8 mouse cellular contexts compared by ENCODE assay signal in the genomic region with DNA sequence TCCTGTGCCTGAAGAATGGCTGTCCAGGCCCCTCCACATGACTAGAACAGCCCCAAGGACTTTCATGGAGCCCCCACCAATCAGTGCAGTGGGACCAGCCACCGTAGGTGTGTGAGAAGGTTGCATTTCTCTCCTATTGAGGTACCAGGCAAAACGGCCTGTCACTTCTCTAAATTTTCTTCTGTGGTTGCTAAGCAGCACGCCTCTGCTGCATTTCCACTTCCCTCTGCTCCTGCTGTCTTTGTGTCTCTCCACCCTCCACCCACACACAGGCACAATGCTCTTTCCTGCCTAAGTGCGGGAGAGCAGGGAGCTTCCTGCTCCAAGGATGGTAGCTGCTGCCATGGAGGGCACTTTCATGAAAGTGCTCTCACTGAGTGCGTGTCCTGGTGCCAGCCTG. TPM values are rescaled to one million over a fixed set of nuclear protein-coding genes. Genes with fewer than 3 reads are reported as not detected.
DNase-seq lines count a peak whose midpoint lies in the region; ATAC-seq and TF ChIP-seq lines count a peak whose summit lies in the region.

No protein-coding gene starts in this region.

- no peak overlapping the region for H3K9ac ChIP-seq in hindbrain, postnatal 0 days (replicated peaks; ENCODE audit: low read length)

- no peaks in the 10 kb centered on the region for H3K36me3 ChIP-seq in hindbrain, postnatal 0 days (ENCODE audit: insufficient read depth, low read length)

- no peak overlapping the region for H3K4me3 ChIP-seq in brown adipose tissue, adult 24 weeks (ENCODE audit: insufficient read depth, low read depth, low read length)
- no peak overlapping the region for H3K4me3 ChIP-seq in hindbrain, postnatal 0 days (ENCODE audit: low read length)

- H3K9me3 ChIP-seq in hindbrain, postnatal 0 days (ENCODE audit: low read length): no peaks in the 10 kb centered on the region

- H3K27me3 ChIP-seq in hindbrain, postnatal 0 days (ENCODE audit: insufficient read depth, low read length): no peaks in the 10 kb centered on the region

- no peak overlapping the region for H3K4me2 ChIP-seq in hindbrain, postnatal 0 days (ENCODE audit: low read depth, low read length)

- ATAC-seq in hindbrain, postnatal 0 days: peak; percentile 53
- ATAC-seq in cerebellum, adult (ENCODE audit: insufficient number of reproducible peaks, low FRiP score, low TSS enrichment): no peak

- no peak for TF ChIP-seq CTCF in hindbrain, postnatal 0 days (IDR thresholded peaks at IDR 0.05; ENCODE audit: low read depth)

- WGBS in hindbrain, postnatal 0 days: 14% methylated on average over 5 of the region's 5 CpGs

- peaks cover 20% of the 10 kb centered on the region for H3K4me1 ChIP-seq in brown adipose tissue, adult 24 weeks (ENCODE audit: control insufficient read depth, insufficient read depth, insufficient read length, low read length)
- 0 out of 2 replicates have a peak, but pooled peaks cover 10% of the 10 kb centered on the region for H3K4me1 ChIP-seq in hindbrain, postnatal 0 days (ENCODE audit: insufficient read depth, low read length)

- H3K27ac ChIP-seq in brown adipose tissue, adult 24 weeks (replicated peaks; ENCODE audit: low read depth, low read length): peak overlapping the region; percentile 32
- peak overlapping the region; percentile 66; the same call in 1 of the 2 replicates for H3K27ac ChIP-seq in hindbrain, postnatal 0 days

- peak; percentile 16 for DNase-seq in MEL-GATA-1-ER (ENCODE audit: extremely low read depth, low read depth)
- peak; percentile 32 for DNase-seq in hindbrain, postnatal 0 days (ENCODE audit: low spot score)
- DNase-seq in lung, postnatal 36 days: peak; percentile 64
- no peak for DNase-seq in adrenal gland, postnatal 4 days (ENCODE audit: low spot score in 2 of 2)
- DNase-seq in cerebellum, postnatal 14 days: no peak
- DNase-seq in cerebellum, adult 8-10 months: no peak

RNA-seq across cellular contexts. Expression of gene Mrtfb, which starts 59.0 kb away (rescaled TPM):
- 7.1 and 8.3 TPM in 2 replicates for polyA plus RNA-seq in brown adipose tissue, adult 24 weeks (2012; ENCODE audit: insufficient read depth, insufficient read length, missing spikeins)
- 19.3 and 20.0 TPM in 2 replicates for total RNA-seq in hindbrain, postnatal 0 days (2014; rRNA removed)
- polyA plus RNA-seq in hindbrain, postnatal 0 days (2015; fragmentation: Nextera tagmentation; extraction: Ambion mirVana): 11.5 and 11.6 TPM in 2 replicates
- total RNA-seq in adrenal gland, postnatal 4 days (2021): 10 to 100 TPM; 40.7 to 43.5 TPM

Comparison
In these comparisons a context has a peak if more than half of its experiments do, and no peak if none do; other contexts are left out.
1. DNase-seq: peak in MEL-GATA-1-ER (single experiment), hindbrain, postnatal 0 days (single experiment) and lung, postnatal 36 days (single experiment); none in adrenal gland, postnatal 4 days (0 of 2), cerebellum, postnatal 14 days (0 of 2) and cerebellum, adult 8-10 months (single experiment).